Mouse (Mus musculus): ENCODE data around the gene Olfr800. TPM values are rescaled to one million over a fixed set of nuclear protein-coding genes. Genes with fewer than 3 reads are reported as not detected.

Gene Olfr800
- not detected in 2 replicates for polyA plus RNA-seq (2015; fragmentation: Nextera tagmentation; extraction: Ambion mirVana)

DNA sequence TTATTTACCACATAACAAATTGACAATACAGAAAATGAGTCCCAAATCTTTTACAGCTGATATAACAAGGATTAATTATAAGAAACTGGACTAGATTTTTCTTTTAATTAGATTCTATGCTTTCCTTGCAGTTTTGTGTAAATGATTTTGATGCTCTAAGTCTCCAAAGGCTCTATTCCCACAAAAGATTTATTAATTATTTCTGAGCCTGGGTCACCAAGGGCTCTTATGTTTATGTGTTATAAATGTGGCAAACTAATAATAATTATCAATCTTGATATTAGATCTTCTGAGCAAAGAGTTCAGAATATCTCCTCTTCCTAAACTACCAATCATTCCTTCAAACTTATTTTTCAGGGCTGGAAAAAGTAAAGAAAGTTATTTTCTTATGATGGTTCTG lies at the start of gene Olfr800:
Gene Olfr800 (plus strand): TSS at position 301 of the 400 bp plus-strand sequence.
- ATAC-seq (ENCODE audit: insufficient read depth, low FRiP score) = no peak
- H3K27ac ChIP-seq (ENCODE audit: low read length) = no peak within 1 kb of the TSS
- no peak within 1 kb of the TSS for H3K4me3 ChIP-seq (replicated peaks; ENCODE audit: low read length)
- H3K9me3 ChIP-seq (replicated peaks; ENCODE audit: control insufficient read depth, low read length) = no peaks in the 10 kb centered on the region
- H3K27me3 ChIP-seq (ENCODE audit: control insufficient read depth, insufficient read depth, low read length) = no peaks in the 10 kb centered on the region
- no peaks in the 10 kb centered on the region for H3K4me1 ChIP-seq (ENCODE audit: control insufficient read depth, insufficient read depth, low read length)
- no peaks in the 10 kb centered on the region for H3K36me3 ChIP-seq (ENCODE audit: control insufficient read depth, insufficient read depth, low read length)
- no peak within 1 kb of the TSS for H3K4me2 ChIP-seq (ENCODE audit: low read depth, low read length)
- H3K9ac ChIP-seq (ENCODE audit: low read length) = no peak within 1 kb of the TSS

DNA sequence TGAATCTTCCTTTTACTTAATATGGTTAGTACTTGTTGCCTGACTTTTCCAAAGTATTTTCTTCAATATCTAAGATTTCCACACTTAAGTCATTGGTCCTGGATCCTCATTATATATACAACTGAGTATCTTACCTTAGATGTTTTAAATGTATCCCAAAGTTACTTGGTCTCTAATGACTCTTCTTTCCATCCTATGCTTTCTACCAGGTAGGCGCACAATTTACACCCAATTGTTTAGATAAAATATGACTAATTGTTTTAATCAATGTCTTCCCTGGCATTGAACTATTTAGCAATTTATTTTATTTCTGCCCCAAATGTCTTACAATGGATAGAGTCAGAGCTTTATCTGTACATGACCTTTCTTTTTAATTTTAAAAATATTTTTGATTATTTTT lies 45.0 kb upstream of the Olfr800 start, which contains the start of gene Olfr796:
Gene Olfr796 (minus strand): TSS at position 101 of the 400 bp plus-strand sequence.
- 94% methylated on average over 1 of the region's 1 CpGs for WGBS
- H3K9me3 ChIP-seq (replicated peaks; ENCODE audit: control insufficient read depth, low read length) = no peaks in the 10 kb centered on the region

DNA sequence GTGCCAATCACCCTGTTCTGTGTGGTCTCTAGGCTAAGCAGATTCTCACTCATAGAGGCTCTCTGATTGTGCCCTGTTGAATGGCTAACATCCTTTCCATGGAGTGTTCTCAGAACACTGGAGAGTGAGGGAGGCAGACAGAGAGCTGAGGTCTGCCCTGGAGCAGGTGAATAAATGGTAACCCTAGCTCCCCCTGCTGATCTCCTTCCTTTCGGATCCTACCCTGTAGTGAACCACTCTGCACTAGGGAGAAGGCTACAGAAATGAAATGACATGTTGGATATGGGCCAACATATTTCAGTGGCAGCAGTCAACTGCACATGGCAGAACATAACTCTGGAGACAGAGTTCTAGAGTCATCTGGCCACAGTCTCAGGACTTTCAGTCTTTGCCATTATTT lies 35.8 kb upstream of the Olfr800 start:
- ATAC-seq (ENCODE audit: insufficient read depth, low FRiP score) = no peak; the same call in 1 of the 2 replicates
- Histone ChIP-seq H3K27ac (ENCODE audit: low read length) (no peak overlapping the region), H3K4me3 (replicated peaks; ENCODE audit: low read length) (no peak overlapping the region), H3K4me2 (ENCODE audit: low read depth, low read length) (no peak overlapping the region), H3K36me3 (ENCODE audit: control insufficient read depth, insufficient read depth, low read length) (no peaks in the 10 kb centered on the region), H3K4me1 (ENCODE audit: control insufficient read depth, insufficient read depth, low read length) (no peaks in the 10 kb centered on the region), H3K27me3 (ENCODE audit: control insufficient read depth, insufficient read depth, low read length) (no peaks in the 10 kb centered on the region), H3K9ac (ENCODE audit: low read length) (no peak overlapping the region), H3K9me3 (replicated peaks; ENCODE audit: control insufficient read depth, low read length) (no peaks in the 10 kb centered on the region)
- 19% methylated on average over 1 of the region's 1 CpGs for WGBS

More for the DNA sequence above, 45.0 kb upstream of the Olfr800 start, which contains the start of gene Olfr796:
- Histone ChIP-seq H3K36me3 (ENCODE audit: control insufficient read depth, insufficient read depth, low read length) (no peaks in the 10 kb centered on the region), H3K27me3 (ENCODE audit: control insufficient read depth, insufficient read depth, low read length) (no peaks in the 10 kb centered on the region), H3K4me2 (ENCODE audit: low read depth, low read length) (no peak within 1 kb of the TSS), H3K9ac (ENCODE audit: low read length) (no peak within 1 kb of the TSS), H3K27ac (ENCODE audit: low read length) (no peak within 1 kb of the TSS), H3K4me3 (replicated peaks; ENCODE audit: low read length) (no peak within 1 kb of the TSS), H3K4me1 (ENCODE audit: control insufficient read depth, insufficient read depth, low read length) (no peaks in the 10 kb centered on the region)
- ATAC-seq (ENCODE audit: insufficient read depth, low FRiP score) = no peak

DNA sequence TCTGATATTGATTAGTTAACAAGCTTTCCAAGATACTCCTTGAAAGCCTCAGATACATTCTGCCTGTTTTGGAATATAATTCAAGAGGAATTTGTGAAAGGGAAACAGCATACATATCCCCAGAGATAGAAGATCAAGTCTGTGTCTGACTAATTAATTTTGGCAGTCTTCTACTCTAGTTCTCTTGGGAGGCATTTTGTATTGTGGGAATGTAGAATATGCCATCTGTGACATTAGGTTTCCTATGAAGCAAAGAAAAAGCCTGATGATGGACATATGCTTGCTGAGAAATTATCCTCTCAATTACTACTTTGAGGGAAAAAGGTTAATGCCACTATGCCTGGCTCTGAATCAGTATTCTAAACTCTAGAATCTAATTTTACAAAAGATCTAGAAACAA lies 34.2 kb upstream of the Olfr800 start:
- H3K4me2 ChIP-seq (ENCODE audit: low read depth, low read length) = no peak overlapping the region
- no peak for ATAC-seq (ENCODE audit: insufficient read depth, low FRiP score)
- H3K9ac ChIP-seq (ENCODE audit: low read length) = no peak overlapping the region

DNA sequence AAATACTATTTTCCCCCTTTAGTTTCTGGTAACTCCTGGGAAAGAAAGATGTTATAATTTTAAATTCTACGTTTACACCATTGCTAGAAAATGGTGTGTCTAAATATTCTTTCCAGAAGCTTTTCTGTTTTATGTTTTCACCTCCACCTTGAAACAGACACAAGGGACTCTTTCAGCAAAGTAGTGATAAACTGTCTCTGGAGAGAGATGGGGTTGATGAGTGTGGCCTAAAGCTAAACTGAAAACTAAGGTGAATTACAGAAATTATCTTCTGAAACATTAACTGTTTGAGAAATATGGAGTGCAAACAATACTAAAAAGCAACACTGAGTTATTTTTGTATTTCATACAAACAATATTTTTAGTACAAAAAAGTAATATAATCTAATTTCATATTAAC lies 29.7 kb upstream of the Olfr800 start, which contains the start of gene Olfr798:
Gene Olfr798 (minus strand): TSS at position 101 of the 400 bp plus-strand sequence.
- Histone ChIP-seq H3K4me2 (ENCODE audit: low read depth, low read length) (no peak within 1 kb of the TSS), H3K36me3 (ENCODE audit: control insufficient read depth, insufficient read depth, low read length) (no peaks in the 10 kb centered on the region), H3K9me3 (replicated peaks; ENCODE audit: control insufficient read depth, low read length) (no peaks in the 10 kb centered on the region), H3K9ac (ENCODE audit: low read length) (no peak within 1 kb of the TSS), H3K27ac (ENCODE audit: low read length) (no peak within 1 kb of the TSS), H3K4me1 (ENCODE audit: control insufficient read depth, insufficient read depth, low read length) (no peaks in the 10 kb centered on the region), H3K4me3 (replicated peaks; ENCODE audit: low read length) (no peak within 1 kb of the TSS), H3K27me3 (ENCODE audit: control insufficient read depth, insufficient read depth, low read length) (no peaks in the 10 kb centered on the region)
- ATAC-seq (ENCODE audit: insufficient read depth, low FRiP score) = no peak
- 85% methylated on average over 1 of the region's 1 CpGs for WGBS

More for the DNA sequence above, 34.2 kb upstream of the Olfr800 start:
- Histone ChIP-seq H3K27me3 (ENCODE audit: control insufficient read depth, insufficient read depth, low read length) (no peaks in the 10 kb centered on the region), H3K36me3 (ENCODE audit: control insufficient read depth, insufficient read depth, low read length) (no peaks in the 10 kb centered on the region), H3K4me3 (replicated peaks; ENCODE audit: low read length) (no peak overlapping the region), H3K4me1 (ENCODE audit: control insufficient read depth, insufficient read depth, low read length) (no peaks in the 10 kb centered on the region), H3K27ac (ENCODE audit: low read length) (no peak overlapping the region), H3K9me3 (replicated peaks; ENCODE audit: control insufficient read depth, low read length) (no peaks in the 10 kb centered on the region)

DNA sequence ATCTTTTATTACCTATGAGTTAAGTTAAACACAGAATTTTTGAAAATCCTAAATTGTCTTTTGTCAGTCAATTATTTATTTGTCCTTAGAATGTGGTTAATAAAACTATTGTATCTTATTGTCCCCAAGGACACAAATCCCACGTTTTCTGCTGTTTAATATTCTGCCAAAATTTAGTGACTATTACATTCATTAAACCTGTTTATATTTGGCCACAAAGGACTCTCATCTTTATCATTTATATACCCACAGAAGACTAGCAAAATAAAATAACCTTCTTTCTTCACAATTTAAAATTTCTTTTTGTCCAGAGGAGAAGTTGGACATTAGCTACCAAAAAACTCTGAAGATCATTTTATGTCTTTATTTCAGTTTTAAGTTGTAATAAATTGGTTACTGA lies 20.3 kb upstream of the Olfr800 start, which contains the start of gene Olfr799:
Gene Olfr799 (plus strand): TSS at position 301 of the 400 bp plus-strand sequence.
- H3K9me3 ChIP-seq (replicated peaks; ENCODE audit: control insufficient read depth, low read length) = no peaks in the 10 kb centered on the region
- no peaks in the 10 kb centered on the region for H3K36me3 ChIP-seq (ENCODE audit: control insufficient read depth, insufficient read depth, low read length)
- ATAC-seq (ENCODE audit: insufficient read depth, low FRiP score) = no peak
- WGBS = 27% methylated on average over 1 of the region's 1 CpGs
- H3K27me3 ChIP-seq (ENCODE audit: control insufficient read depth, insufficient read depth, low read length) = no peaks in the 10 kb centered on the region
- no peaks in the 10 kb centered on the region for H3K4me1 ChIP-seq (ENCODE audit: control insufficient read depth, insufficient read depth, low read length)
- no peak within 1 kb of the TSS for H3K9ac ChIP-seq (ENCODE audit: low read length)
- no peak within 1 kb of the TSS for H3K4me3 ChIP-seq (replicated peaks; ENCODE audit: low read length)
- H3K27ac ChIP-seq (ENCODE audit: low read length) = no peak within 1 kb of the TSS
- H3K4me2 ChIP-seq (ENCODE audit: low read depth, low read length) = no peak within 1 kb of the TSS

DNA sequence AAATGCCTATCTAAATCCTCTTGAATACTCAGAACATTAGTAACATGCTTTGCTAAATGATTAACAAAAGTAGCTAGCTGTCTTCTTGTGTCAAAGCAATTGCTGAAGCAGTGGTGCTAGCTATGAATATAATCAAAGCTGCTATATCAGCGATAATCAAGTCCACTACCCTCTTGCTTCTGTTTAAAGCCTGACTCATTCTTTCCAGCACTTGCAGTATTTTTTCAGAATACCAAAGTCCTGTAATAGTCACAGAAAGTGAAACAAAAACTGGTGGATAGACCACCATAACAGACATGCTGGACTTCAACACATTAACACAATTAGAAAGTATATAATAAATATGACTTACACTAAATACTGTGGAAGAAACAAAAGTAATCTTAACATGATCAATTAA lies 5.7 kb upstream of the Olfr800 start:
- H3K4me1 ChIP-seq (ENCODE audit: control insufficient read depth, insufficient read depth, low read length) = no peaks in the 10 kb centered on the region
- H3K9me3 ChIP-seq (replicated peaks; ENCODE audit: control insufficient read depth, low read length) = no peaks in the 10 kb centered on the region
- no peak overlapping the region for H3K27ac ChIP-seq (ENCODE audit: low read length)
- no peaks in the 10 kb centered on the region for H3K36me3 ChIP-seq (ENCODE audit: control insufficient read depth, insufficient read depth, low read length)
- ATAC-seq (ENCODE audit: insufficient read depth, low FRiP score) = no peak
- no peaks in the 10 kb centered on the region for H3K27me3 ChIP-seq (ENCODE audit: control insufficient read depth, insufficient read depth, low read length)
- no peak overlapping the region for H3K4me2 ChIP-seq (ENCODE audit: low read depth, low read length)
- no peak overlapping the region for H3K9ac ChIP-seq (ENCODE audit: low read length)
- WGBS = 80% methylated on average over 1 of the region's 1 CpGs
- no peak overlapping the region for H3K4me3 ChIP-seq (replicated peaks; ENCODE audit: low read length)

DNA sequence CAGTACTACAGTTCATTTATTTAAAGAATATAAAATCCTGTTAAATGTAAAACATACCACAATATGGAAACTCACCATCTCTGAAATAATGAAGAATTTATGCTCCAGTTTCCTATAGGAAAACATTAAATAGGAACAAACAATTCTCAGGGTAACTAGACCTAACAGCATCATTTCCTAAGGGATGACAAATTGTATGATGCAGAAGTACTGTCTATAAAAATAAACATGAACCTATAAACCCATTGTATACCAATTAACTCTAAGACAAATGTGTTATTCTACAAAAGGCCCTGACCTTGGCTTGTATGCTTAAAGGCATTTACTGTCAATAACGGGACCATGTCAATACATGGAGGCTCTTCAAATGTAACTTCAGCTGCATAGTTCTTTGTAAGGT lies 16.3 kb downstream of the Olfr800 start, which contains the start of gene Olfr801:
Gene Olfr801 (minus strand): TSS at position 101 of the 400 bp plus-strand sequence.
- WGBS = 58% methylated on average over 1 of the region's 1 CpGs
- Histone ChIP-seq H3K36me3 (ENCODE audit: control insufficient read depth, insufficient read depth, low read length) (no peaks in the 10 kb centered on the region), H3K4me3 (replicated peaks; ENCODE audit: low read length) (no peak within 1 kb of the TSS), H3K4me2 (ENCODE audit: low read depth, low read length) (no peak within 1 kb of the TSS), H3K4me1 (ENCODE audit: control insufficient read depth, insufficient read depth, low read length) (no peaks in the 10 kb centered on the region), H3K27me3 (ENCODE audit: control insufficient read depth, insufficient read depth, low read length) (no peaks in the 10 kb centered on the region), H3K27ac (ENCODE audit: low read length) (no peak within 1 kb of the TSS), H3K9me3 (replicated peaks; ENCODE audit: control insufficient read depth, low read length) (no peaks in the 10 kb centered on the region), H3K9ac (ENCODE audit: low read length) (no peak within 1 kb of the TSS)
- no peak for ATAC-seq (ENCODE audit: insufficient read depth, low FRiP score)

DNA sequence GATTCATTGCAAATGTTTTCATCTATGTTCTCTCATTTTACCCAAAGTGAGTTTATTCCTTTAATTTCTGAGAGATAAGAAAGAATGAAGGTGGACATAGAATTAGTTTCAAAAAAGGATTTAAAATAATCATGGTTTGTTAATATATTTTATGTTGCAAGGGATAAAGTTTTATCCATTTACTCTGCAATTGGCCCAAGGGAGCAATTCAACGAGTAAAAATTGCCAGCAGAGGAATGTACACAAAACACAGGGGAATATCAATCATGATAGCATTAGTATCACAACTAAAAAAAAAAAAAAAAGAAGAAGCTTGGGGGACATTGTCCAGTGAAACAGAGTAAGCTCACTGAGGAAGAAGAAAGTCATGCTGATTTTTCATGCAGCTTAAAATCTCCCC lies 30.6 kb downstream of the Olfr800 start, which contains the start of gene Olfr802:
Gene Olfr802 (minus strand): TSS at position 101 of the 400 bp plus-strand sequence.
- Histone ChIP-seq H3K9me3 (replicated peaks; ENCODE audit: control insufficient read depth, low read length) (no peaks in the 10 kb centered on the region), H3K9ac (ENCODE audit: low read length) (no peak within 1 kb of the TSS), H3K27me3 (ENCODE audit: control insufficient read depth, insufficient read depth, low read length) (no peaks in the 10 kb centered on the region), H3K4me3 (replicated peaks; ENCODE audit: low read length) (no peak within 1 kb of the TSS), H3K27ac (ENCODE audit: low read length) (no peak within 1 kb of the TSS), H3K36me3 (ENCODE audit: control insufficient read depth, insufficient read depth, low read length) (no peaks in the 10 kb centered on the region), H3K4me2 (ENCODE audit: low read depth, low read length) (no peak within 1 kb of the TSS), H3K4me1 (ENCODE audit: control insufficient read depth, insufficient read depth, low read length) (no peaks in the 10 kb centered on the region)
- 30% methylated on average over 1 of the region's 1 CpGs for WGBS
- ATAC-seq (ENCODE audit: insufficient read depth, low FRiP score) = no peak
